Comparison of ENCODE assay signal across 8 mouse cellular contexts in the genomic region with DNA sequence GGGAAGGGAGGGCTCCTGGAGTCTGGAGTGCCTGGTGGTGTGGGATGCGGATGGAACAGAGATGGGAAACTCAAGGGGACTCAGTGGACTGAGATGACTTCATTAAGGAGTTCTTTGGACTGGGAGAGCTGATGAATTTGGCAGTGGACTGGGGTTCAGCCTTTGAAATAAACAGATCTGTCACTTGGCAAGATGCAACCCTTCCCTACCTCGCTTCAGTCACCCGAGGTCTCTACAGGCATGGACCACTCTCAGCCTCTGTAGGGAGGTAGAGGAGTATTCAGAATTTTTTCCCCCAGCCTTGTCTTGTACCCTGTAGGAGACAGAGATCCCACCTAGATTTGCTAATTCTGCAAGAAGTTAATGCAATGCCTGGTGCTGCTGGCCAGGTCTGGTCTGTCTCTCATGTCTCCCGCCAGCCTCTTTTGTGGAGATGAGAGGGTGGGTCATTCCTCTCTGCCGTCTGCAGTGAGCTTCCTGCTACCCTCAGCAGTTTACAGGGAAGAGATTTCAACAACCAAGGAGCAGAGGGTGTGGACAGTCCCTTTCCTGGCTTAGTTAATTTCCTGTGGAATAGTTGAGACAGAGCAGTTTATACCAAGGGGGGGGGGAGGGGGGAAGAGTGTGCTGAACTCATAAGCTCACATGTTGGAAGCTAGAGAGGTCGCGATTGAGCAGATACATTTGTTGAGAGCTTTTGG.
DNase-seq lines count a peak whose midpoint lies in the region; ATAC-seq and TF ChIP-seq lines count a peak whose summit lies in the region.

No protein-coding gene starts in this region.

- no peak; the same call in 1 of the 2 replicates for ATAC-seq in embryonic facial prominence, embryonic 12.5 days (ENCODE audit: insufficient number of reproducible peaks, insufficient read depth, low FRiP score, low TSS enrichment)
- peak; percentile 87 for ATAC-seq in intestine, embryonic 16.5 days
- ATAC-seq in liver, embryonic 16.5 days (ENCODE audit: low read depth), result peak; percentile 53; the same call in 1 of the 2 replicates
- ATAC-seq in forebrain, embryonic 15.5 days (replicated peaks), result no peak

- peak; percentile 58 for DNase-seq in gastrocnemius, adult 2 months
- no peak for DNase-seq in right cerebral cortex, postnatal 10 days (ENCODE audit: low spot score in 2 of 2)
- DNase-seq in ovary, postnatal 10 days (ENCODE audit: low spot score), result no peak
- no peak for DNase-seq in thymus, adult 18-20 months

- H3K27ac ChIP-seq in embryonic facial prominence, embryonic 12.5 days, result 0 out of 2 replicates have a peak overlapping the region, but pooled peaks have one; percentile 46
- peak overlapping the region; percentile 80 for H3K27ac ChIP-seq in gastrocnemius, adult 2 months
- H3K27ac ChIP-seq in intestine, embryonic 16.5 days (ENCODE audit: low read length), result peak overlapping the region; percentile 87
- no peak overlapping the region for H3K27ac ChIP-seq in liver, embryonic 16.5 days (ENCODE audit: low read length)
- H3K27ac ChIP-seq in forebrain, embryonic 15.5 days (replicated peaks), result no peak overlapping the region

- H3K4me2 ChIP-seq in embryonic facial prominence, embryonic 12.5 days (replicated peaks), result no peak overlapping the region
- 0 out of 2 replicates have a peak overlapping the region, but pooled peaks have one; percentile 10 for H3K4me2 ChIP-seq in intestine, embryonic 16.5 days (ENCODE audit: low read depth, low read length)
- no peak overlapping the region for H3K4me2 ChIP-seq in liver, embryonic 16.5 days (ENCODE audit: low read depth, low read length)
- H3K4me2 ChIP-seq in forebrain, embryonic 15.5 days (replicated peaks), result no peak overlapping the region

- no peaks in the 10 kb centered on the region for H3K36me3 ChIP-seq in embryonic facial prominence, embryonic 12.5 days
- H3K36me3 ChIP-seq in intestine, embryonic 16.5 days (ENCODE audit: control insufficient read depth, insufficient read depth, low read length), result no peaks in the 10 kb centered on the region
- H3K36me3 ChIP-seq in liver, embryonic 16.5 days (ENCODE audit: control insufficient read depth, insufficient read depth), result no peaks in the 10 kb centered on the region
- no peaks in the 10 kb centered on the region for H3K36me3 ChIP-seq in forebrain, embryonic 15.5 days

- no peak overlapping the region for H3K4me3 ChIP-seq in embryonic facial prominence, embryonic 12.5 days
- 0 out of 2 replicates have a peak overlapping the region, but pooled peaks have one; percentile 13 for H3K4me3 ChIP-seq in gastrocnemius, adult 2 months
- H3K4me3 ChIP-seq in intestine, embryonic 16.5 days (ENCODE audit: low read length), result no peak overlapping the region
- H3K4me3 ChIP-seq in liver, embryonic 16.5 days (ENCODE audit: low read depth, low read length), result no peak overlapping the region
- no peak overlapping the region for H3K4me3 ChIP-seq in forebrain, embryonic 15.5 days

- WGBS in embryonic facial prominence, embryonic 12.5 days, result 44% methylated on average over 7 of the region's 7 CpGs
- WGBS in intestine, embryonic 16.5 days, result 29% methylated on average over 7 of the region's 7 CpGs
- 27% methylated on average over 7 of the region's 7 CpGs for WGBS in liver, embryonic 16.5 days (ENCODE audit: insufficient replicate concordance)
- WGBS in forebrain, embryonic 15.5 days, result 62% methylated on average over 7 of the region's 7 CpGs

- intact Hi-C loops in gastrocnemius, adult 2 months (cut with DNase I), result no loop called here

- no peaks in the 10 kb centered on the region for H3K27me3 ChIP-seq in embryonic facial prominence, embryonic 12.5 days
- no peaks in the 10 kb centered on the region for H3K27me3 ChIP-seq in intestine, embryonic 16.5 days (replicated peaks; ENCODE audit: control insufficient read depth, insufficient read depth, low read length)
- H3K27me3 ChIP-seq in liver, embryonic 16.5 days (ENCODE audit: control insufficient read depth, insufficient read depth, low read depth, low read length), result no peaks in the 10 kb centered on the region
- no peaks in the 10 kb centered on the region for H3K27me3 ChIP-seq in forebrain, embryonic 15.5 days

- no peak overlapping the region for H3K9ac ChIP-seq in embryonic facial prominence, embryonic 12.5 days
- H3K9ac ChIP-seq in intestine, embryonic 16.5 days (ENCODE audit: low read depth, low read length), result no peak overlapping the region
- H3K9ac ChIP-seq in liver, embryonic 16.5 days (ENCODE audit: low read depth, low read length), result no peak overlapping the region
- no peak overlapping the region for H3K9ac ChIP-seq in forebrain, embryonic 15.5 days (replicated peaks)

- H3K4me1 ChIP-seq in embryonic facial prominence, embryonic 12.5 days, result peaks cover 13% of the 10 kb centered on the region
- peaks cover 15% of the 10 kb centered on the region; the same call in 1 of the 2 replicates for H3K4me1 ChIP-seq in intestine, embryonic 16.5 days (ENCODE audit: control insufficient read depth, insufficient read depth, low read length)
- no peaks in the 10 kb centered on the region for H3K4me1 ChIP-seq in liver, embryonic 16.5 days (ENCODE audit: control insufficient read depth, low read depth, low read length)
- peaks cover 38% of the 10 kb centered on the region for H3K4me1 ChIP-seq in forebrain, embryonic 15.5 days

- H3K9me3 ChIP-seq in embryonic facial prominence, embryonic 12.5 days, result no peaks in the 10 kb centered on the region
- H3K9me3 ChIP-seq in intestine, embryonic 16.5 days (ENCODE audit: control insufficient read depth, low read length), result no peaks in the 10 kb centered on the region
- no peaks in the 10 kb centered on the region for H3K9me3 ChIP-seq in liver, embryonic 16.5 days (replicated peaks; ENCODE audit: control insufficient read depth, low read length)
- no peaks in the 10 kb centered on the region for H3K9me3 ChIP-seq in forebrain, embryonic 15.5 days

- TF ChIP-seq CTCF in gastrocnemius, adult 2 months (IDR thresholded peaks at IDR 0.05), result no peak

Comparison
In these comparisons a context has a peak if more than half of its experiments do, and no peak if none do; other contexts are left out.
1. ATAC-seq: peak in intestine, embryonic 16.5 days (single experiment) and liver, embryonic 16.5 days (single experiment); none in embryonic facial prominence, embryonic 12.5 days (single experiment) and forebrain, embryonic 15.5 days (single experiment).
2. H3K27ac ChIP-seq: peak in embryonic facial prominence, embryonic 12.5 days (single experiment), gastrocnemius, adult 2 months (single experiment) and intestine, embryonic 16.5 days (single experiment); none in liver, embryonic 16.5 days (single experiment) and forebrain, embryonic 15.5 days (single experiment).